14 mouse cellular contexts compared by ENCODE assay signal in the genomic region with DNA sequence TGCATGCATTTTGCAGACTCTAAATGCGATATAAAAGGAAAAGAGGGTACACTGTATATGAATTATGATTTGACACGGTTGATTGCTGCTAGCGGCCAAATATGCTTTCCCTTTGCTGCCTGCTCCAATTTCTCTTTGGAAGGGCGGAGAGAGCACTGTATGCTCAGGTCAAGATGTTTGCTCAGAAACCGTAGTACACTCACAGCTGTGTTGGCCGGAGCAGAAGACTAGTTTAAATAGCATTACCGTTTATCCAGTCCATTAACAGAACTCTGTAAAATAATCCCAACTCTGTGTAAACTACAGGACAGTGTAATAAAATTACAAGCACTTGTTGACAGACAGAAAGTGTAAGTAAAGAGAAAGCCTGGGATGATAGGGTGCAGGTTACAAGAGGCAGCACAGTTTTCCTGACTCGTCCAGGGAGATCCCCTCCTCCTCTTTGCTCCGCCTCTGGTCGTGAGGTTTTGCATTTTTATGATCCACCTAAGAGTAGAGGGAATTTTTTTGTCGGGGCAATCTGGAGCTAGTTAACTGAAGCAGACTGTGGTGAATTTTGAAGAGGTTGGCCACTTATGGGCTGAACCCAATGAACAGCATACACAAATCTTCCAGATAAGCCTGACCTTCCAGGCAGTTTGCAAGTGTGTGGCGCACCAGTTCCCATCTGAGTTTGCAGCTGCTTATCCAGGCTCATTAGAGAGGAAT. TPM values are rescaled to one million over a fixed set of nuclear protein-coding genes. Genes with fewer than 3 reads are reported as not detected.
DNase-seq lines count a peak whose midpoint lies in the region; ATAC-seq and TF ChIP-seq lines count a peak whose summit lies in the region.
"Had no signal": no experiment of that assay in that cellular context is flagged by ENCODE, and none has a peak within 500 bp of the region (broad histone marks: within the 10 kb centered on the region; RNA-seq: fewer than 3 reads in every experiment).

No protein-coding gene starts in this region.

- intact Hi-C loops in left cerebral cortex, postnatal 14 days (cut with DNase I), result no loop called here

- no peaks in the 10 kb centered on the region for H3K4me1 ChIP-seq in lung, embryonic 14.5 days (ENCODE audit: insufficient read depth)
- peaks cover 18% of the 10 kb centered on the region for H3K4me1 ChIP-seq in embryonic facial prominence, embryonic 13.5 days
- H3K4me1 ChIP-seq in stomach, postnatal 0 days (replicated peaks; ENCODE audit: control insufficient read depth, insufficient read depth), result no peaks in the 10 kb centered on the region
- no peaks in the 10 kb centered on the region for H3K4me1 ChIP-seq in forebrain, postnatal 0 days (ENCODE audit: insufficient read depth)

- peaks cover 18% of the 10 kb centered on the region; the same call in 1 of the 2 replicates for H3K36me3 ChIP-seq in lung, embryonic 14.5 days (ENCODE audit: insufficient read depth)
- no peaks in the 10 kb centered on the region for H3K36me3 ChIP-seq in embryonic facial prominence, embryonic 13.5 days
- no peaks in the 10 kb centered on the region for H3K36me3 ChIP-seq in stomach, postnatal 0 days (ENCODE audit: control insufficient read depth, insufficient read depth, low read length)
- no peaks in the 10 kb centered on the region for H3K36me3 ChIP-seq in forebrain, postnatal 0 days (ENCODE audit: insufficient read depth)

- TF ChIP-seq EP300 in stomach, postnatal 0 days (optimal IDR thresholded peaks at IDR 0.05), result no peak

- no peak overlapping the region for H3K9ac ChIP-seq in lung, embryonic 14.5 days
- H3K9ac ChIP-seq in embryonic facial prominence, embryonic 13.5 days, result no peak overlapping the region
- H3K9ac ChIP-seq in stomach, postnatal 0 days (ENCODE audit: low read length), result no peak overlapping the region
- H3K9ac ChIP-seq in forebrain, postnatal 0 days, result no peak overlapping the region
- H3K9ac ChIP-seq: hindbrain, embryonic 14.5 days had no signal

- ATAC-seq in lung, embryonic 14.5 days (ENCODE audit: insufficient read depth), result peak; percentile 90
- peak; percentile 64; the same call in 1 of the 2 replicates for ATAC-seq in embryonic facial prominence, embryonic 13.5 days (ENCODE audit: insufficient number of reproducible peaks, insufficient read depth, low FRiP score, low TSS enrichment, low read depth)
- ATAC-seq in stomach, postnatal 0 days (ENCODE audit: low FRiP score, low TSS enrichment), result no peak
- ATAC-seq in forebrain, postnatal 0 days, result no peak

- no peaks in the 10 kb centered on the region for H3K27me3 ChIP-seq in lung, embryonic 14.5 days (ENCODE audit: insufficient read depth, low read length)
- 0 out of 2 replicates have a peak, but pooled peaks cover 4% of the 10 kb centered on the region for H3K27me3 ChIP-seq in embryonic facial prominence, embryonic 13.5 days
- H3K27me3 ChIP-seq in stomach, postnatal 0 days (ENCODE audit: control insufficient read depth, insufficient read depth, low read length), result no peaks in the 10 kb centered on the region
- no peaks in the 10 kb centered on the region for H3K27me3 ChIP-seq in forebrain, postnatal 0 days (ENCODE audit: insufficient read depth, low read length)

- DNase-seq in lung, embryonic 14.5 days, result peak; percentile 34
- no peak for DNase-seq in lung, postnatal 25 days (ENCODE audit: low spot score)
- DNase-seq in kidney, postnatal 14 days, result peak; percentile 12
- no peak for DNase-seq in stomach, postnatal 0 days (ENCODE audit: low spot score)
- DNase-seq in left cerebral cortex, postnatal 14 days (ENCODE audit: low spot score in 2 of 2), result no peak
- DNase-seq in forebrain, postnatal 0 days, result no peak
- DNase-seq: adrenal gland, postnatal 25 days; cerebellum, adult 8-10 months; gastrocnemius, postnatal 36 days had no signal

- no peak overlapping the region for H3K4me3 ChIP-seq in lung, embryonic 14.5 days (ENCODE audit: low read depth, low read length)
- H3K4me3 ChIP-seq in embryonic facial prominence, embryonic 13.5 days, result peak overlapping the region; percentile 19; the same call in 1 of the 2 replicates
- H3K4me3 ChIP-seq in stomach, postnatal 0 days (ENCODE audit: low read depth, low read length), result no peak overlapping the region
- no peak overlapping the region for H3K4me3 ChIP-seq in forebrain, postnatal 0 days (ENCODE audit: low read depth, low read length)
- H3K4me3 ChIP-seq: forebrain, embryonic 10.5 days had no signal

- H3K4me2 ChIP-seq in lung, embryonic 14.5 days, result peak overlapping the region; percentile 21
- H3K4me2 ChIP-seq in embryonic facial prominence, embryonic 13.5 days, result peak overlapping the region; percentile 42
- H3K4me2 ChIP-seq in stomach, postnatal 0 days (replicated peaks; ENCODE audit: low read depth), result peak overlapping the region; percentile 8; the same call in 1 of the 2 replicates
- H3K4me2 ChIP-seq in forebrain, postnatal 0 days (ENCODE audit: low read depth), result no peak overlapping the region
- H3K4me2 ChIP-seq: hindbrain, embryonic 14.5 days had no signal

- WGBS in lung, embryonic 14.5 days, result 19% methylated on average over 12 of the region's 12 CpGs
- WGBS in embryonic facial prominence, embryonic 13.5 days, result 13% methylated on average over 12 of the region's 12 CpGs
- 26% methylated on average over 12 of the region's 12 CpGs for WGBS in stomach, postnatal 0 days
- 71% methylated on average over 12 of the region's 12 CpGs for WGBS in forebrain, postnatal 0 days

- no peak overlapping the region for H3K27ac ChIP-seq in lung, embryonic 14.5 days (ENCODE audit: low read depth)
- H3K27ac ChIP-seq in embryonic facial prominence, embryonic 13.5 days, result peak overlapping the region; percentile 11; the same call in 1 of the 2 replicates
- H3K27ac ChIP-seq in stomach, postnatal 0 days (replicated peaks), result no peak overlapping the region
- no peak overlapping the region for H3K27ac ChIP-seq in forebrain, postnatal 0 days (ENCODE audit: low read depth, low read length)
- H3K27ac ChIP-seq: forebrain, embryonic 10.5 days; hindbrain, embryonic 14.5 days; macrophage had no signal

- TF ChIP-seq CTCF in lung, embryonic 14.5 days (IDR thresholded peaks at IDR 0.05; ENCODE audit: low read depth), result no peak
- no peak for TF ChIP-seq CTCF in stomach, postnatal 0 days (IDR thresholded peaks at IDR 0.05; ENCODE audit: low read depth)
- TF ChIP-seq CTCF in forebrain, postnatal 0 days (IDR thresholded peaks at IDR 0.05; ENCODE audit: low read depth), result no peak

- H3K9me3 ChIP-seq in lung, embryonic 14.5 days (ENCODE audit: low read depth, low read length), result no peaks in the 10 kb centered on the region
- H3K9me3 ChIP-seq in embryonic facial prominence, embryonic 13.5 days, result no peaks in the 10 kb centered on the region
- H3K9me3 ChIP-seq in stomach, postnatal 0 days (ENCODE audit: control insufficient read depth, low read length), result no peaks in the 10 kb centered on the region
- no peaks in the 10 kb centered on the region for H3K9me3 ChIP-seq in forebrain, postnatal 0 days (ENCODE audit: low read length)
- H3K9me3 ChIP-seq: forebrain, embryonic 10.5 days had no signal

RNA-seq across cellular contexts. Expression of gene Slit2, which starts 20.9 kb away (rescaled TPM):
- polyA plus RNA-seq in lung, embryonic 14.5 days (2014; fragmentation: Nextera tagmentation; extraction: Ambion mirVana), result 44.8 and 49.3 TPM in 2 replicates
- polyA plus RNA-seq in embryonic facial prominence, embryonic 13.5 days (2015; fragmentation: Nextera tagmentation; extraction: Ambion mirVana), result 32.2 and 36.3 TPM in 2 replicates
- polyA plus RNA-seq in stomach, postnatal 0 days (2015; fragmentation: Nextera tagmentation; extraction: Ambion mirVana), result 7.8 and 9.1 TPM in 2 replicates
- 10 to 100 TPM; 37.1 to 40.7 TPM for total RNA-seq in left cerebral cortex, postnatal 14 days (2021)
- 18.6 and 41.5 TPM in 2 replicates for total RNA-seq in forebrain, postnatal 0 days (2014; rRNA removed)
- polyA plus RNA-seq in forebrain, postnatal 0 days (2015; fragmentation: Nextera tagmentation; extraction: Ambion mirVana), result 2.9 and 7.7 TPM in 2 replicates
- total RNA-seq: MEL had no signal
- polyA plus RNA-seq: macrophage had no signal

Comparison
In these comparisons a context has a peak if more than half of its experiments do, and no peak if none do; other contexts are left out.
1. DNase-seq: peak in lung, embryonic 14.5 days (single experiment) and kidney, postnatal 14 days (single experiment); none in lung, postnatal 25 days (single experiment), stomach, postnatal 0 days (single experiment), left cerebral cortex, postnatal 14 days (0 of 2) and forebrain, postnatal 0 days (single experiment).
2. ATAC-seq: peak in lung, embryonic 14.5 days (single experiment) and embryonic facial prominence, embryonic 13.5 days (single experiment); none in stomach, postnatal 0 days (single experiment) and forebrain, postnatal 0 days (single experiment).